In the genomic region with DNA sequence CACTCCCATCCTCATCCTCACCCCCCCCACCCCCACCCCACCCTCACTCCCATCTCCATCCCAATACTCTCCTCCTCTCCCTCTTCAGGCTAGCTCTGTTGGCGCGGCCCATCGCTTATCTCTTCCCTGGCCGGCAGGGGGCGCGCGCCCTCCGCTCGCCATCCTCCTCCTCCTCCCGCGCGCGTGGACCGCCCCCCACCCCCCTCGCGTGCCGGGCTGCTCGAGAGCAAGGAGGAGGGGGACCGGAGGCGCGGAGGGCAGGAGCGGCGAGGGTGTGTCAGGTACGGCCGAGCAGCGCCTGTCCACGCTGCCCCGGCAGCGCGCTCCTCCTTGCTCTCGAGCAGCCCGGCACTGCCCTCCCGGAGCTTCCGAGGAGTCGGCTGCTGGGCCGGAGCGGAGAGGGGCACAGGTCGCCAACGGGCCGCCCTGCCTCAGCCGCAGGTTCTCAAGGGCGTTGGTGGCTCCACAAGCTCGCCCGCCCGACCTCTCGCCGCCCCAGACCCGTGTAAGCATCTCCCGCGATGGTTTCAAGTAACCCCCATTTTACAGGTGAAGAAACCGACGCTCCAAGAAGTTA, we compare ENCODE assay signal across 8 mouse cellular contexts. TPM values are rescaled to one million over a fixed set of nuclear protein-coding genes. Genes with fewer than 3 reads are reported as not detected.
DNase-seq lines count a peak whose midpoint lies in the region; ATAC-seq and TF ChIP-seq lines count a peak whose summit lies in the region.

No protein-coding gene starts in this region.

- H3K36me3 ChIP-seq in C2C12 (ENCODE audit: control insufficient read depth, insufficient read depth): no peaks in the 10 kb centered on the region
- no peaks in the 10 kb centered on the region for H3K36me3 ChIP-seq in embryonic facial prominence, embryonic 15.5 days
- no peaks in the 10 kb centered on the region for H3K36me3 ChIP-seq in heart, embryonic 11.5 days (ENCODE audit: control insufficient read depth, insufficient read depth, low read length)
- H3K36me3 ChIP-seq in kidney, embryonic 14.5 days (ENCODE audit: control insufficient read depth, insufficient read depth, low read length): no peaks in the 10 kb centered on the region
- no peaks in the 10 kb centered on the region for H3K36me3 ChIP-seq in liver, embryonic 13.5 days

- H3K9me3 ChIP-seq in embryonic facial prominence, embryonic 15.5 days (replicated peaks): no peaks in the 10 kb centered on the region
- no peaks in the 10 kb centered on the region for H3K9me3 ChIP-seq in heart, embryonic 11.5 days (replicated peaks; ENCODE audit: control insufficient read depth, low read length)
- H3K9me3 ChIP-seq in kidney, embryonic 14.5 days (ENCODE audit: control insufficient read depth, low read length): no peaks in the 10 kb centered on the region
- no peaks in the 10 kb centered on the region for H3K9me3 ChIP-seq in liver, embryonic 13.5 days (replicated peaks)

- peak overlapping the region; percentile 70 for H3K4me2 ChIP-seq in embryonic facial prominence, embryonic 15.5 days (replicated peaks)
- H3K4me2 ChIP-seq in heart, embryonic 11.5 days: peak overlapping the region; percentile 78
- H3K4me2 ChIP-seq in kidney, embryonic 14.5 days (replicated peaks; ENCODE audit: low read depth, low read length): peak overlapping the region; percentile 57
- H3K4me2 ChIP-seq in liver, embryonic 13.5 days: peak overlapping the region; percentile 80

- WGBS in embryonic facial prominence, embryonic 15.5 days: 7% methylated on average over 42 of the region's 52 CpGs
- 4% methylated on average over 48 of the region's 52 CpGs for WGBS in heart, embryonic 11.5 days (ENCODE audit: insufficient replicate concordance)
- 6% methylated on average over 44 of the region's 52 CpGs for WGBS in kidney, embryonic 14.5 days
- WGBS in liver, embryonic 13.5 days (ENCODE audit: insufficient replicate concordance): 3% methylated on average over 42 of the region's 52 CpGs

- H3K9ac ChIP-seq in embryonic facial prominence, embryonic 15.5 days: peak overlapping the region; percentile 13; the same call in 1 of the 2 replicates
- H3K9ac ChIP-seq in heart, embryonic 11.5 days (ENCODE audit: low read depth, low read length): peak overlapping the region; percentile 43; the same call in 1 of the 2 replicates
- H3K9ac ChIP-seq in kidney, embryonic 14.5 days (ENCODE audit: low read depth, low read length): peak overlapping the region; percentile 56
- peak overlapping the region; percentile 62 for H3K9ac ChIP-seq in liver, embryonic 13.5 days

- peaks cover 17% of the 10 kb centered on the region for H3K4me1 ChIP-seq in bone marrow macrophage, adult 2 months (ENCODE audit: control insufficient read depth, insufficient read depth, low read length)
- H3K4me1 ChIP-seq in embryonic facial prominence, embryonic 15.5 days: peaks cover 17% of the 10 kb centered on the region
- H3K4me1 ChIP-seq in heart, embryonic 11.5 days (ENCODE audit: control insufficient read depth, insufficient read depth, low read length): peaks cover 3% of the 10 kb centered on the region; the same call in 1 of the 2 replicates
- H3K4me1 ChIP-seq in kidney, embryonic 14.5 days (ENCODE audit: control insufficient read depth, insufficient read depth, low read length): peaks cover 26% of the 10 kb centered on the region
- peaks cover 28% of the 10 kb centered on the region for H3K4me1 ChIP-seq in liver, embryonic 13.5 days (replicated peaks)

- TF ChIP-seq CTCF in C2C12 (IDR thresholded peaks at IDR 0.05; ENCODE audit: control insufficient read depth, insufficient read depth, insufficient read length): peak; percentile 86
- peak; percentile 55 for TF ChIP-seq CTCF in bone marrow macrophage, adult 2 months (IDR thresholded peaks at IDR 0.05; ENCODE audit: low read depth, low read length)

- no peak overlapping the region for H3K27ac ChIP-seq in bone marrow macrophage, adult 2 months (ENCODE audit: insufficient read depth, low read depth, low read length)
- no peak overlapping the region for H3K27ac ChIP-seq in embryonic facial prominence, embryonic 15.5 days (replicated peaks)
- H3K27ac ChIP-seq in heart, embryonic 11.5 days (ENCODE audit: low read depth, low read length): no peak overlapping the region
- H3K27ac ChIP-seq in kidney, embryonic 14.5 days (ENCODE audit: low read depth, low read length): no peak overlapping the region
- no peak overlapping the region for H3K27ac ChIP-seq in liver, embryonic 13.5 days

- no peaks in the 10 kb centered on the region for H3K27me3 ChIP-seq in C2C12 (ENCODE audit: control insufficient read depth, insufficient read depth, insufficient read length)
- no peaks in the 10 kb centered on the region for H3K27me3 ChIP-seq in embryonic facial prominence, embryonic 15.5 days
- no peaks in the 10 kb centered on the region for H3K27me3 ChIP-seq in heart, embryonic 11.5 days (ENCODE audit: control insufficient read depth, insufficient read depth, low read length)
- no peaks in the 10 kb centered on the region for H3K27me3 ChIP-seq in kidney, embryonic 14.5 days (ENCODE audit: control insufficient read depth, insufficient read depth, low read length)
- H3K27me3 ChIP-seq in liver, embryonic 13.5 days: peaks cover 4% of the 10 kb centered on the region; the same call in 1 of the 2 replicates

- ATAC-seq in embryonic facial prominence, embryonic 15.5 days (ENCODE audit: insufficient number of reproducible peaks, low FRiP score, low TSS enrichment, low read depth): peak; percentile 77
- ATAC-seq in heart, embryonic 11.5 days (replicated peaks; ENCODE audit: insufficient number of reproducible peaks, low FRiP score, low TSS enrichment): peak; percentile 67
- peak; percentile 75 for ATAC-seq in kidney, embryonic 14.5 days (ENCODE audit: low FRiP score, low TSS enrichment)
- ATAC-seq in liver, embryonic 13.5 days (ENCODE audit: low read depth): peak; percentile 72

- H3K4me3 ChIP-seq in C2C12 (ENCODE audit: insufficient read depth, poor library complexity, severe bottlenecking): peak overlapping the region; percentile 14
- H3K4me3 ChIP-seq in bone marrow macrophage, adult 2 months (ENCODE audit: insufficient read depth, low read length): peak overlapping the region; percentile 65
- peak overlapping the region; percentile 52 for H3K4me3 ChIP-seq in embryonic facial prominence, embryonic 15.5 days (replicated peaks)
- H3K4me3 ChIP-seq in heart, embryonic 11.5 days (ENCODE audit: low read depth, low read length): peak overlapping the region; percentile 63
- H3K4me3 ChIP-seq in kidney, embryonic 14.5 days (ENCODE audit: low read length): peak overlapping the region; percentile 45
- peak overlapping the region; percentile 59 for H3K4me3 ChIP-seq in liver, embryonic 13.5 days (replicated peaks)

- H3K79me2 ChIP-seq in C2C12 (ENCODE audit: control insufficient read depth, insufficient read depth): no peaks in the 10 kb centered on the region

- DNase-seq in liver, embryonic 13.5 days: peak; percentile 57
- peak; percentile 46 to 76 for DNase-seq in natural killer cell, adult 2 months (ENCODE audit: low spot score in 2 of 2)
- peak; percentile 63 to 91 for DNase-seq in spleen, postnatal 4 days (ENCODE audit: low spot score in 2 of 2)

- H3ac ChIP-seq in C2C12 (ENCODE audit: control insufficient read depth, insufficient read length, low read depth): peak overlapping the region; percentile 25

- no peaks in the 10 kb centered on the region for H3K79me3 ChIP-seq in C2C12 (ENCODE audit: low read depth)

- no peak for TF ChIP-seq POLR2A in bone marrow macrophage, adult 2 months (IDR thresholded peaks at IDR 0.05; ENCODE audit: borderline replicate concordance, low read depth, low read length)

TF ChIP-seq in C2C12, 6 proteins besides CTCF, POLR2A, EP300 and RAD21:
- TF ChIP-seq CEBPB (IDR thresholded peaks at IDR 0.05; ENCODE audit: low read depth) (no peak), MAX (IDR thresholded peaks at IDR 0.05) (no peak)

RNA-seq across cellular contexts. Expression of a gene that starts 21.8 kb away (rescaled TPM):
- 172 TPM for polyA plus RNA-seq in C2C12 (2012; fragmentation: generic; extraction: Trizol)
- 82.9 and 88.9 TPM in 2 replicates for polyA plus RNA-seq in bone marrow macrophage, adult 2 months (2012; ENCODE audit: insufficient read depth, insufficient read length, missing spikeins)
- 74.3 and 78.9 TPM in 2 replicates for polyA plus RNA-seq in embryonic facial prominence, embryonic 15.5 days (2015; fragmentation: Nextera tagmentation; extraction: Ambion mirVana)
- polyA plus RNA-seq in heart, embryonic 11.5 days (2014; fragmentation: Nextera tagmentation; extraction: Ambion mirVana): 88.2 and 92.3 TPM in 2 replicates
- polyA plus RNA-seq in kidney, embryonic 14.5 days (2014; fragmentation: Nextera tagmentation; extraction: Ambion mirVana): 72.4 and 136 TPM in 2 replicates
- 67.9 and 78.2 TPM in 2 replicates for polyA plus RNA-seq in liver, embryonic 13.5 days (2015; fragmentation: Nextera tagmentation; extraction: Ambion mirVana)

RNA-seq across cellular contexts. Expression of a gene that starts 48.0 kb away (rescaled TPM):
- polyA plus RNA-seq in C2C12 (2012; fragmentation: generic; extraction: Trizol): 11.9 TPM
- polyA plus RNA-seq in bone marrow macrophage, adult 2 months (2012; ENCODE audit: insufficient read depth, insufficient read length, missing spikeins): 17.1 and 19.1 TPM in 2 replicates
- polyA plus RNA-seq in embryonic facial prominence, embryonic 15.5 days (2015; fragmentation: Nextera tagmentation; extraction: Ambion mirVana): 42.2 and 42.4 TPM in 2 replicates
- polyA plus RNA-seq in heart, embryonic 11.5 days (2014; fragmentation: Nextera tagmentation; extraction: Ambion mirVana): 27.1 and 29.9 TPM in 2 replicates
- polyA plus RNA-seq in kidney, embryonic 14.5 days (2014; fragmentation: Nextera tagmentation; extraction: Ambion mirVana): 54.7 and 55.0 TPM in 2 replicates
- polyA plus RNA-seq in liver, embryonic 13.5 days (2015; fragmentation: Nextera tagmentation; extraction: Ambion mirVana): 36.1 and 43.5 TPM in 2 replicates

RNA-seq across cellular contexts. Expression of a gene that starts 54.5 kb away (rescaled TPM):
- 1.3 TPM for polyA plus RNA-seq in C2C12 (2012; fragmentation: generic; extraction: Trizol)
- 3.5 and 4.3 TPM in 2 replicates for polyA plus RNA-seq in bone marrow macrophage, adult 2 months (2012; ENCODE audit: insufficient read depth, insufficient read length, missing spikeins)
- polyA plus RNA-seq in embryonic facial prominence, embryonic 15.5 days (2015; fragmentation: Nextera tagmentation; extraction: Ambion mirVana): 0.55 and 0.65 TPM in 2 replicates
- 0.20 and 0.23 TPM in 2 replicates for polyA plus RNA-seq in heart, embryonic 11.5 days (2014; fragmentation: Nextera tagmentation; extraction: Ambion mirVana)
- 0.34 and 0.81 TPM in 2 replicates for polyA plus RNA-seq in kidney, embryonic 14.5 days (2014; fragmentation: Nextera tagmentation; extraction: Ambion mirVana)
- 0.22 and 0.28 TPM in 2 replicates for polyA plus RNA-seq in liver, embryonic 13.5 days (2015; fragmentation: Nextera tagmentation; extraction: Ambion mirVana)

Comparison
In these comparisons a context has a peak if more than half of its experiments do, and no peak if none do; other contexts are left out.
1. H3K4me3 ChIP-seq: peak in every context shown above with its lines; median percentile 65 in bone marrow macrophage, adult 2 months; 63 in heart, embryonic 11.5 days; 59 in liver, embryonic 13.5 days; 52 in embryonic facial prominence, embryonic 15.5 days; 45 in kidney, embryonic 14.5 days; 14 in C2C12.